Mouse (Mus musculus) kidney, embryonic 14.5 days (tissue): ENCODE measurements at regions not wholly inside any gene's neighbourhood (a gene's known extent, or its start where the extent isn't known, plus 50 kb on each side); places are given as distances from the start of the nearest gene placed in this dataset.

Experiments used
- ATAC-seq: fragments of 200-750 bp; cut with Nextera tagmentation; 2 replicates; pipeline ENCODE4 v1.8.0; 2017; ENCODE audit warnings: moderate number of reproducible peaks, mild to moderate bottlenecking, moderate TSS enrichment, moderate library complexity; ENCODE audit not compliant: low FRiP score, low TSS enrichment
- H3K27ac ChIP-seq: fragments of 300-500 bp; sonication (generic); 2 replicates; pipeline ENCODE4 v1.5.1; 2014; ENCODE audit warnings: low read depth, mild to moderate bottlenecking, low read length, moderate library complexity, mixed read lengths
- H3K27me3 ChIP-seq: fragments of 300-500 bp; sonication (generic); 2 replicates; pipeline ENCODE4 v1.6.1; 2014; ENCODE audit warnings: mild to moderate bottlenecking, low read length; ENCODE audit not compliant: control insufficient read depth, insufficient read depth
- H3K36me3 ChIP-seq: fragments of 300-500 bp; sonication (generic); 2 replicates; pipeline ENCODE4 v1.6.1; 2014; ENCODE audit warnings: low read length, mixed read lengths; ENCODE audit not compliant: control insufficient read depth, insufficient read depth
- H3K4me1 ChIP-seq: fragments of 300-500 bp; sonication (generic); 2 replicates; pipeline ENCODE4 v1.6.1; 2014; ENCODE audit warnings: low read length, mixed read lengths; ENCODE audit not compliant: control insufficient read depth, insufficient read depth
- H3K4me2 ChIP-seq: fragments of 300-500 bp; sonication (generic); replicated peaks from 2 replicates; pipeline ENCODE4 v1.6.1; 2014; ENCODE audit warnings: low read depth, mild to moderate bottlenecking, low read length
- H3K4me3 ChIP-seq: fragments of 300-500 bp; sonication (generic); 2 replicates; pipeline ENCODE4 v1.5.1; 2014; ENCODE audit warnings: mild to moderate bottlenecking, low read length
- H3K9ac ChIP-seq: fragments of 300-500 bp; sonication (generic); 2 replicates; pipeline ENCODE4 v1.6.1; 2014; ENCODE audit warnings: low read depth, mild to moderate bottlenecking, low read length, moderate library complexity
- H3K9me3 ChIP-seq: fragments of 300-500 bp; sonication (generic); 2 replicates; pipeline ENCODE4 v1.6.1; 2016; ENCODE audit warnings: low read length; ENCODE audit not compliant: control insufficient read depth
- WGBS: fragments of 180-500 bp; shearing (Covaris S2); extraction: QIAGEN DNeasy Blood & Tissue Kit; methylation state at CpG from one replicate; pipeline ENCODE4 v1.1.7; 2014; 5-methylcytosine and 5-hydroxymethylcytosine counted together

GRCm38 (mm10) chr7:66504519-66504918, 77.2 kb upstream of the Aldh1a3 start:
- Histone ChIP-seq H3K36me3 (no peaks in the 10 kb centered on the region), H3K9ac (no peak overlapping the region), H3K4me1 (no peaks in the 10 kb centered on the region), H3K4me3 (no peak overlapping the region), H3K4me2 (no peak overlapping the region), H3K27me3 (no peaks in the 10 kb centered on the region), H3K27ac (no peak overlapping the region), H3K9me3 (peaks cover 5% of the 10 kb centered on the region; the same call in 1 of the 2 replicates)
- ATAC-seq: no peak
- WGBS: 98% methylated on average over 4 of the region's 4 CpGs

- 68% methylated on average over 6 of the region's 6 CpGs for WGBS
Observed at GRCm38 (mm10) chr7:66501425-66501824, 74.1 kb upstream of the Aldh1a3 start.

GRCm38 (mm10) chr7:66497480-66497879, 70.2 kb upstream of the Aldh1a3 start:
- Histone ChIP-seq H3K4me2 (no peak overlapping the region), H3K4me3 (no peak overlapping the region), H3K4me1 (no peaks in the 10 kb centered on the region), H3K9ac (no peak overlapping the region), H3K9me3 (no peaks in the 10 kb centered on the region), H3K36me3 (no peaks in the 10 kb centered on the region), H3K27ac (no peak overlapping the region), H3K27me3 (no peaks in the 10 kb centered on the region)
- WGBS: 35% methylated on average over 1 of the region's 1 CpGs
- no peak for ATAC-seq

More at GRCm38 (mm10) chr7:66501425-66501824, 74.1 kb upstream of the Aldh1a3 start:
- no peaks in the 10 kb centered on the region for H3K27me3 ChIP-seq
- no peak overlapping the region for H3K27ac ChIP-seq
- no peaks in the 10 kb centered on the region for H3K9me3 ChIP-seq
- no peak for ATAC-seq
- H3K9ac ChIP-seq: no peak overlapping the region
- H3K36me3 ChIP-seq: no peaks in the 10 kb centered on the region
- H3K4me1 ChIP-seq: no peaks in the 10 kb centered on the region
- H3K4me2 ChIP-seq: no peak overlapping the region
- no peak overlapping the region for H3K4me3 ChIP-seq

GRCm38 (mm10) chr7:66493216-66493885, 66.0 kb upstream of the Aldh1a3 start:
- Histone ChIP-seq H3K27me3 (no peaks in the 10 kb centered on the region), H3K4me3 (no peak overlapping the region), H3K4me2 (no peak overlapping the region), H3K4me1 (no peaks in the 10 kb centered on the region), H3K9ac (no peak overlapping the region), H3K27ac (no peak overlapping the region), H3K9me3 (no peaks in the 10 kb centered on the region), H3K36me3 (no peaks in the 10 kb centered on the region)
- 78% methylated on average over 10 of the region's 10 CpGs for WGBS
- ATAC-seq: no peak

- no peak overlapping the region for H3K9ac ChIP-seq
Observed at GRCm38 (mm10) chr7:66492748-66493147, 65.4 kb upstream of the Aldh1a3 start.

GRCm38 (mm10) chr7:66491501-66491900, 64.2 kb upstream of the Aldh1a3 start:
- H3K4me3 ChIP-seq: no peak overlapping the region
- H3K4me2 ChIP-seq: no peak overlapping the region
- no peaks in the 10 kb centered on the region for H3K36me3 ChIP-seq
- no peak overlapping the region for H3K9ac ChIP-seq
- H3K27me3 ChIP-seq: no peaks in the 10 kb centered on the region
- WGBS: 60% methylated on average over 2 of the region's 2 CpGs
- ATAC-seq: no peak
- H3K4me1 ChIP-seq: no peaks in the 10 kb centered on the region
- no peaks in the 10 kb centered on the region for H3K9me3 ChIP-seq
- H3K27ac ChIP-seq: no peak overlapping the region

More at GRCm38 (mm10) chr7:66492748-66493147, 65.4 kb upstream of the Aldh1a3 start:
- Histone ChIP-seq H3K36me3 (no peaks in the 10 kb centered on the region), H3K9me3 (no peaks in the 10 kb centered on the region), H3K4me3 (no peak overlapping the region), H3K4me2 (no peak overlapping the region), H3K27me3 (no peaks in the 10 kb centered on the region), H3K27ac (no peak overlapping the region), H3K4me1 (no peaks in the 10 kb centered on the region)
- ATAC-seq: no peak
- 79% methylated on average over 12 of the region's 12 CpGs for WGBS

- H3K4me3 ChIP-seq: no peak overlapping the region
- no peaks in the 10 kb centered on the region for H3K27me3 ChIP-seq
- H3K4me1 ChIP-seq: no peaks in the 10 kb centered on the region
- no peak overlapping the region for H3K27ac ChIP-seq
- no peak overlapping the region for H3K9ac ChIP-seq
- no peak for ATAC-seq
- H3K36me3 ChIP-seq: no peaks in the 10 kb centered on the region
- H3K4me2 ChIP-seq: no peak overlapping the region
- 100% methylated on average over 1 of the region's 1 CpGs for WGBS
- no peaks in the 10 kb centered on the region for H3K9me3 ChIP-seq
Observed at GRCm38 (mm10) chr7:66490073-66490472, 62.8 kb upstream of the Aldh1a3 start.

- Histone ChIP-seq H3K4me3 (no peak overlapping the region), H3K4me1 (no peaks in the 10 kb centered on the region), H3K36me3 (no peaks in the 10 kb centered on the region), H3K27ac (no peak overlapping the region), H3K9ac (no peak overlapping the region), H3K27me3 (no peaks in the 10 kb centered on the region), H3K9me3 (no peaks in the 10 kb centered on the region), H3K4me2 (no peak overlapping the region)
- no peak for ATAC-seq
Observed at GRCm38 (mm10) chr7:66487751-66488150, 60.4 kb upstream of the Aldh1a3 start.

GRCm38 (mm10) chr7:66480446-66480845, 53.1 kb upstream of the Aldh1a3 start:
- H3K4me1 ChIP-seq: 0 out of 2 replicates have a peak, but pooled peaks cover 6% of the 10 kb centered on the region
- no peaks in the 10 kb centered on the region for H3K9me3 ChIP-seq
- H3K27ac ChIP-seq: no peak overlapping the region
- WGBS: 36% methylated on average over 4 of the region's 4 CpGs
- no peaks in the 10 kb centered on the region for H3K36me3 ChIP-seq
- H3K4me2 ChIP-seq: no peak overlapping the region
- H3K4me3 ChIP-seq: no peak overlapping the region
- no peak overlapping the region for H3K9ac ChIP-seq
- no peak for ATAC-seq
- H3K27me3 ChIP-seq: no peaks in the 10 kb centered on the region
